Mouse (Mus musculus) lung, postnatal 10 days (tissue): Measurements from ENCODE around the gene Stk26.

ENCODE experiments used
- DNase-seq: peaks from one replicate; pipeline ENCODE4 v3.0.0; 2021

Gene Stk26

DNA sequence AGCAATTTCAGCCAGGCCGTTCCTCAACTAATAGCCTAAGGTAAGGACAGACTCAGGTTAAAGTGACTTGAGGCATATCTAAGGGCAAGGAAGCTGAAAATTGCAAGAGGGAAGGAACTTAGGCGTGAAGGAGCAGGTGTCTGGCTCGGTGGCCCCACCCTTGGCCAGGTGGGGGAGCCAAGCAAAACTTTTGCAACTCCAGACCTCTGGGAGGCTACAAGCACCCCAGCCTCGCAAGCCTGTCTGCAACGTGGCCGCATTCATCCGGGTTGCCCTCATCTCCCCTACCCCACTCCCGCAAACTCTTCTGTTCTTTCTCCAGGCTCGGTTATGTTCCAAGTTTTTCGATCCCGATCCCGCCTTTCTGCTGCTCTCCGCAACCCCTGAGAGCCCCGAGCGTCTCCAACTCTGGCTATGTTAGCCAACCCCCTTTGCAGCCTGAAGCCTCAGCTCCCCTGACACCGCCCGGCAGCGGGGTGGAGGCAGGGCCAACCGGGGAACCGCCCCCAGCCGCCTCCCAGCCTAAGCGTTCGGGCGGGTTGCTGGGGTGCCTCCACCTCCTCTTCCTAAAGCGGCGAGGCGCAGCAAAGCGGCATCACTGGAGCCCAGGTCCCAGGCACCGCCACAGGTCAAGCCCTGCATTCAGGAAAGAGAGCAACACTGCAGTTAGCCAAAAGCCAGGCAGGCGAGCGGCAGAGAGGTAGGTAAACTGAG lies at the start of gene Stk26:
Gene Stk26, plus strand, starts transcription at position 201 of the 714 bp plus-strand sequence.
- DNase-seq: peak; percentile 63

DNA sequence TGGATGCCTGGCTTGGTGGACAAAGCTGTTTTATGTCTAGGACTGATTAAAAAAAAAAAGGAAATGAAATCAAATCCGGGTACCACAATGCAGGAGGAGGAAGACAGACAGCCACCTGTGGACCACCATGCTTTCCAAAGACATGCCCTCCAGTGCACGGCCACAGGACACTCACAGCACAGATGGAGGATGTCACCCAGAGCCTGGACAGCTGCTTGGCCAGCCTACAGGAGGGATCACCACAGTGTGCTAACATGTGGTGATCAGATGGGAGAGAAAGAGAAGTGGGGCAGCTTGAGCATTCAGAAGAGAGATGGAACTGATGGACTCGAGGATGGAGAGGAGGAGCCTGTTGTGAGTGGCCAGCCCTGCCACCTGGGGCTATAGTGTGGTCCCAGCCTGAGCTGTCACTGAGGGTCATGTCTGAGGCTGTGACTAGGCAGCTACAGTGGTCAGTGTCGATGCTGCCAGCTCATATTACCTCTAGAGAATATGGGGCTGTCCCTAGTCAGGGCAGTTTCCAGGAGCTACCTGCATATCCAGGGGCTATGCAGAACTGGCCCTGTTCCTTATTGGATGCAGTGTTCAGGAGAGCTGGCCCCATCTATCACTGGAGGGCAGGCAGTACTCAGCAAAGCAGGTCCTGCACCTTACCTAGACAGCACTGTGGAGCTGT lies 47.7 kb upstream of the Stk26 start:
- DNase-seq: no peak

DNA sequence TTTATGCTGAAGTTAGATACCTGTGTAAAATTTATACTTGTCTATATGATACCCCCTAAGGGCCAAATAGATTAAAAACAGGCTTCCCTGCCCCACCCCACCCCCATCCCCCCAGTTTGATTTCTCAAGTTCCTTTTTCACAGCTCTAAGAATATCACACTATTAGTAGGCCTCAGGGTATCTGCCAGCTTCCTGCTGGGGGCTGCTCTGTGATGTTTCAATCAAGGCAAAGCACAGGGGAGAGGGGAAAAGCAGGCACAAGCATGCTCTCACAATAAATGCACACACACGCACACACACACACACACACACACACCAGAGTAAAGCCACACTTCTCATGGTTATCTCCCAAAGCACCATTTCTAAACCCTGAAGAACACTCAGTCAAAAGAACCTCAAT lies 43.0 kb upstream of the Stk26 start:
- no peak for DNase-seq

DNA sequence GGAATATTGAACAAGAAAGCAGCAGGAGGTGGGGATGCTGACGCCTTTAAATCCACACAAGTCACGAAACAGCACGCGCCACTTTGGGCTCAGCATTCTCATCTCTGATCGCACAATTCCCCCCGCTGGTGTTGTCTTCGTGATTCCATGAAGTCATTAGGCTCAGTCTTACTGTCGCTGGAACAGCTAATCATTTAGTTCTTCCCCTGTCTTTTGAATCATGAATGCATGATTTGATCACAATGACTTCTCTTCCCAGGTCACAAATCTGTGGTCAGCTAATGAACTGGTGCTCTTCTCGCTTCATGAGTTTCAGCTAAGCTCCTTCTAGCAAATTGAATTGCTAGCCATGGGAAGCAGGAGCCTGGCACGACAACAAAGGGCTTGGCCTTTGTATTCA lies 42.3 kb upstream of the Stk26 start:
- DNase-seq: no peak

DNA sequence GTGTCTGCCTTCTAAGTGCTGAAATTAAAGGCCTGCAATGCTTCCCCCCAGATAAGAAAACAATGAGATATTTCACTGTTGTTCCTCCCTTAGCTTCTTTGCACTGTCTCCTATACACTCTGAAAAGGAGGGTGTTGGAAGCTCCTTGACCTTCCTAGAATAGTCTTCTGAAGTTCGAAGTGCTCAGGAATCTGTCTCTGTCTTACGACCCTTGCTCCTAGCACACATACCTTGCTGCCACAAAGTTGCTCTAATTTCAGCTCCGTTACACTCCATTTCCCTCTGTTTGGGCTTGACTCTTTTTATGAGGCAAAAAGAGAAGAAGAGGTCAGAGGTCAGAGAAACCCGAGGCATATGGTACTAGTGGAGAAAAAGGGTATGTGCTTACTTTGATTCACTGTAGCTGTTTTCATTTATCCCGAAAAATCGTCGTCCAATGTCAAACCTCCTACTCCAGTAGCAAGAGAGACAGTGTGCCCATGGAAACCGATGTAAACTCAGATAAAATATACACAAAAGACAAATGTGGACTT lies 41.1 kb upstream of the Stk26 start:
- no peak for DNase-seq

DNA sequence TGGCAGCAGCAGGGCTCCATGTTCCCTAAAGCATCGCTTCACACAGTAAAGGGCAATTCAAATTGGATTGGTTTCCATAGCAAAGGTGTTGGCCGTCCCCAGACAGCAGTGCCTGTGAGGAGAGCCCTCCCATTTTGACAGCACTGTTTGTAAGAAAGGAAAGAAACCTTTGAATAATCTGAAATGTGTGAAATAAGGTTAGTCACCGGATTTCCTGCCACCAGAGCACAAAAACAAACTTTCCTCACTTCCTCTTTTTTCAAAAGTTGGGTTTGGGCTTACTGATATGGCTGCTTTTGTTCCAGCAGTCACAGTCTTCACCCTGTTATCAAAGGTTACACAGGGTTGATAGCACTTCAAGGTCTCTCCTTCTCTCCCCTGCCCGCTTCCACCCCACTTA lies 35.2 kb upstream of the Stk26 start:
- DNase-seq: no peak

DNA sequence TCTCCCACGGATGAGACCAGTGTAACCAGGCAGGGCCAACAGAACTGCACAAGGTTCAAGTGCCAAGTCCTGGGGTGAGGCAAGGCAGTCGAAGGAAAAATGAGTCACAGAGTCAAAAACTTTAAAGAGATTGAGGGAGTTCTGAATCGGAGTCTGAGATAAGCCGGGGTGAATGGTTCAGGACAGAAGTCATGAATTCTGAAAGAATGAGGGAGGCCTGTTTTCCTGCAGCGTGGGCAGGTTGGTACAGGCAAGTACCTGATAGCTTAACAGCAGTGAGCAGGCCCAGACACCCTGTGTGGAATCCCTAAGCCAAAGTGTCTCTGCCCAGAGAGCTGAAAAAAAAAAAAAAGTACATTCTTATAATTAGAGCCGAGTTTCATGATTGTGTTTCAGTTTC lies 17.0 kb upstream of the Stk26 start:
- DNase-seq: no peak

DNA sequence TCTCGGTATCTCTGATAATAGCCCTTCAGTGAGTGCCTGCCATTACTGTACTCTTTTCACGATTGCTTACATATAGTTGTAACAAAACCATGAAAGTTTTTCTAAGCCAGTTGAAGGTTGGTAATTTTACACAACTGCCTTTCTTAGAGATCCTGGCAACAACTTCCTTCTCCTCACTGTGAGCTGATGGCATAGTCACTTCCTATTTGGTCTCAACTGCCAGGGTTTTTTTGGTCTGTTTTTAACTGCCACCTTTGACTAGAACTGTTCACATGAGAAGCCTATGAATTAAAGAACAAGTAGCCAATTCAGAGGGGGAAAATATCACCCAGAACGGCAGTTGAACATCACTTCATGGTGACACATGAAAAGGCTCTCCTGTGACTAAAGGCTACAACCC lies 5.3 kb upstream of the Stk26 start:
- no peak for DNase-seq

DNA sequence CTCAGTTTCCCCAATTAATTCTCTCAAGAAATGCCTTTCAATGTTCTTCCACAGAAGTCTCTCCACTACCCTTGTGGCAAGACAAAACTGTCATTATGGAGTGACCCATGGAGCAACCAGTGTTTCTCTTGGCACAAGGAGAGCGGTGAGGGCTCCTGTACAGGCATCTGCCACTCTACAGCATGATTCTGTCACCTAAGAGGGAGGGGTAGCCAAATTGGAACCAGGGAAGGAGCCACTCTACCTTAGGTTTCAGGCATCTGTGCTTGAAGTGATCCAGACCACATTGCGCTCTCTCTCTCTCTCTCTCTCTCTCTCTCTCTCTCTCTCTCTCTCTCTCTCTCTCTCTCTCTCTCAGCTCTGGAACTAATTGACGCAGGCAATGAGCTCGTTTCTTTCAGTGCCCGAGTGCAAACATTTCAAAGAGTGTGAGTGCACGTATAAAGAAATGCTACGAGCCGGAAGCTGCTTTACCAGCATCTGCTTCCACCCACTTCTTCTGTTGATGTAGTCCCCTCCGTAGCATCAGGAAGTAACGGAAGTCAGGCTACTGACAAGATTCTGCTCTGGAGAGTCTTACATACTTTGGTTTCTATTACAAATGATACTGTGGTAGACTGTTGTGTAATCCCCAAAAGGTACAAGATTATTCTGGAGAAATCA lies 4.7 kb upstream of the Stk26 start:
- no peak for DNase-seq

DNA sequence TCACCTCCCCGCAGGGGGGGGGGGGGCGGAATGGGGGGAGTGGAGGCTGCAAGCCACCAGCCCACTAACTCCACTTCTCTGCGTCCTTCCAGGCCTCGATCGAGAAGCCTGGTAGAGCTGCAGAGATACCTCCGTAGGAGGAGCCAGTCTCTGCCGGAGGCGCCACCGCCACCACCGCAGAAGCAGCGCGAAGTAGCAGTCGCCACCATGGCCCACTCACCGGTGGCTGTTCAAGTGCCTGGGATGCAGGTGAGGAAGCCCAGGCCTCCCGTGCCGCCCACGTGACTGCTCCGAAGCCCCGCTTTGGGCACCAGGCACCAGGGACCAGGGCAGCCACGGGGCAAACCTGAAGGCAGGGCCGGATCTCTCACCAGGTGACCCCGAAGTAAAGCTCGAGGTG lies 740 bp downstream of the Stk26 start:
- peak; percentile 3 for DNase-seq

DNA sequence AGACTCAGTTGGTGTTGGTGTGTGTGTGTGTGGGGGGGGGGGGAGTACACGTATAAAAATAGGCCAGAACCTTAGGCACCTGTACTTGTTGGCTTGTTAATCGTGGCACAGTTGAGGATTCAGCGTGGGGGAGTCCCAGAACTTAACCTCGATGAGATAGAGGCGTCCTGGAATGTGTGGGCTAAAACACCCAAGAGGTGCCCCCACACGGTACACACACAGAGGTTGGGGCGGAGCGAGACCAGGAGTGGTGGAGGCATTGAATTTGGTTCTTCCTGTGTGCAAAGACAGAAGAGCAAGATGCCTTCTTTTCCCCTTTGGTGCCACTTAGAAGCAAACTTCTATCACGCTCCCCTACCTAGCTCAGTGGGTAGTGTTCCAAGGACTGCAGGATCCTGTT lies 1.2 kb downstream of the Stk26 start:
- no peak for DNase-seq

DNA sequence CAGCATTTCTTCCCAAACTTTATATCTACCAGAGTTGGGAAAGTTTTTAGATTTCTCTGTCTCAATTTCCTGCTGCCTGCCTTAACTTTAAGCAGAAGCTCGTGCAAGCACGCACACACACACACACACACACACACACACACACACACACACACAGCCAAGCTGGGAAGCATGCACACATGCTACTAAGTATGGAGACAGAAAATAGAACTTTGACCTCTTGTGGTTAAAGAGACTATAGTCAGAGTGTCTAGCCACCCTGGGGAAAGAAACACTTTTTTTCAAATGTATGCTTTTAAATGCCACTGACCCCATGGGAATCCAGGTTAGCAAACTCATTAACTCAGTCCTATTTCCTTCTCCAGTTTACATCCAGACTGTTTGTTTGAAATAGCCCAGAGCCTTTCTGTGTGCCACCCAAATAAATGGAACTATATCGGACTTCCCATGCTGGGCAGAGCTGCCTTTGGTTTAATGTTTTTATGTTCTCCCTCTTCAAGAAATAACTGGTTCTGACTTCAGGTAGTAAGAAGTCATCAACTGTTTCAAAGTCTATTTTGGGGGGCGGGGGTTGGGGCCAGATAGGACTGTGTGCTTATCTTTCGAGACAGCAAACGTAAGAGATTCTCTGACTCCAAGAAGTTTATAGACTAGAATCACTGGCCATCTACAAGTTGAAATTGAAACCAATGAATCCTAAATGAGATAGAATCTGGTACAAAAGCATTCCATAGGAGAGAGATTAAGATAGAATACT lies 9.8 kb downstream of the Stk26 start:
- DNase-seq: no peak

DNA sequence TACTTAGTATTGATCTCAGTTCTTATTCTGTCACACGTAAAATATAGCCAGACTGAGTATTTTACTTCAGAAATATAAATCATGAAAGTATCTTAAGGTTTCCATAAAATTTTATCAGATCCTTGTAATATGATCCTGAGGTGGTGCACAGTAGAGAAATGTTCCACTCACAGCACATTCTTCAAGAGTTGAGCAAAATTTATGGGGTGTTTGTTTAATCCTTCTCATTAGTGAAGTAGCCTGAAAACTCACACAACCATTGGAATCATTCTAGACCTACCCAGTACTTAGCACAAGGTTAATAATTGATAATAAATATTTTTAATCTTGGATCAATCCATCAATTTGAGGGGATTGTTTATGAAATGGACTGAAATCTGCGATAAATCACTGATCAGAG lies 22.9 kb downstream of the Stk26 start:
- no peak for DNase-seq

DNA sequence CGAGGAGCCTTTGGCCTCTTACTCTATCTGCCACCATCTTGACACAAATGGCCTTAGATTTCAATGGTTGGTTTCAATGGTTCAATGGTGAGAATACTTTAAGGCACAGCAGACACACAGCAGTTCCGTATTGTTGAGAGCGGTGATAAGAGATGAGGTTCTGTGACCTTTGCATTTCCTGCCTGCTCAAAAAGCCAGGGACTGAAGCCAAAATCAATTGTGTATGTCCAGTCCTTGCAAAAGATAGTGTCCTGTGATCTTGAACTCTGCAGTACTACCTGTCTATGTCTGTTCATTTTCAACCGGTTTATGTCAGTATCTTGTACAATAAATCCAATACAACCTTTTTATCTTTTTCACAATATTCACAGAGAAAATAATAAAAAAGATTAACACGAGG lies 23.9 kb downstream of the Stk26 start:
- no peak for DNase-seq

DNA sequence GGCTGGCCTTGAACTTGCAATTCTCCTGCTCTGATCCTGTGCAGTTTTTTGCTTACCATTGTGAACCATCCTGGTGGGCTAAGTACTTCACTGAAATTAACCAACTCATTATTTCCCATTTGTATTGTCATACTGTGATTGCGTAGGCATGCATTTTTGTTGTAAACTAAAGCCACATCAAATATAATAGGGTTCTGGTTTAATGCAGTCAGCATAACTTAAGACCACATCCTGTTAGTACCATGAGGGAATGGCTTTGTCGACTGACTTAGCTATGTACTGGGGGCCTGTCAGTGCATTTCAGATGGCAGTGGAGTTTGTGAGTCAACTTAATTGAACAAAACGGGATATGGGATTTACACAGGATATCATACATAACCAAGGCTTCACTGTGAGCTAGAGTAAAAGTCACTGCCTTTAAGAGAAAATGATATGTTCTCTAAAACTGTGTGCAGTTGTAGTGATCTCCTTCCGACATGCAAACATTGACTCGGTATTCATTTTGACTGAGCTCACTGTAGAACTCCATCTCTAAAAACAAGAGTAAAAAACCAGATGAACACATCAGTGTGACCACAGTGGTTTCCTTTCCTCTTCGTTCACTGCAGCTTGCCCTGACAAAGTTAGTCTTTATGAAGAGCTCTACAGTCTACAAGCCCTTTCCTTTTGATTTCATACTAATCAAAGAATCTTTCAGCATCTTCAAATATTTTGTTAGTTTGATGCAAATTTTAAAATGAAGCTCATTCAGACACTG lies 33.6 kb downstream of the Stk26 start:
- no peak for DNase-seq

DNA sequence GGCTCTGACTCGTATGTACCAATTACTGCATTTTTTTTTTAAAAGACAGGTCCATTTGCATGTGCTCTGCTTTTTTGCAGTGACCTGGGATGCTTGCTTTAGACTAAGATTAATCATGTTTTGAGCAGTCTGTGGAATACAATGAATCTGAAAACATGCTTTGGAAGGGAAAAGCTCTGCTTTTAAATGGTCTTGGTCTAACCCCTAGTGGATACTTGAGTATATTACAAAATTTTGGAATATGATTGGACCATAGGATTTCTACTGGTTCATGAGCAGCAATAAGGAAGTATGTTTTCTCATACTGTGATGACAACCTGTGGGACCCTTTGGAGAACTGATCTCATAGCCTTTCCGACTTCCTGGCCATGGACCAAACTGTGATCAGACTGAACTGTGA lies 47.2 kb downstream of the Stk26 start:
- DNase-seq: no peak

DNA sequence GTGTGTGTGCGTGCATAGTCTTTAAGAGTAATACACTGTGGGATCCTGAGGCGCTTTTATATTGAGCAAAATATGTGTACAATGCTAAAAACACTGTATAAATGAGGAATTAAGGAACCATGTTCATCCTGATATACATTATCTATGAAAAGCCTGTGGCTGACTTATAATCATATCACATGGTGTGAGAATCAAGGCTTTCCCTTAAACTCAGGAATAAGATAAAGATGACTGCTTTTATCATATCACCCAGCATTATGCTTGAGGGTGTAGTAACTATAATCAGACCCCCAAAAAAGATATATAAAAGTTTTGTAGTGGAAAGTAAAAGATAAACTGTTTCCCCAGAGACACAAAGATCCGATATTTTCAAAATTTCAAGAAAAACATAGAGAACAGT lies 62.6 kb downstream of the Stk26 start:
- no peak for DNase-seq

DNA sequence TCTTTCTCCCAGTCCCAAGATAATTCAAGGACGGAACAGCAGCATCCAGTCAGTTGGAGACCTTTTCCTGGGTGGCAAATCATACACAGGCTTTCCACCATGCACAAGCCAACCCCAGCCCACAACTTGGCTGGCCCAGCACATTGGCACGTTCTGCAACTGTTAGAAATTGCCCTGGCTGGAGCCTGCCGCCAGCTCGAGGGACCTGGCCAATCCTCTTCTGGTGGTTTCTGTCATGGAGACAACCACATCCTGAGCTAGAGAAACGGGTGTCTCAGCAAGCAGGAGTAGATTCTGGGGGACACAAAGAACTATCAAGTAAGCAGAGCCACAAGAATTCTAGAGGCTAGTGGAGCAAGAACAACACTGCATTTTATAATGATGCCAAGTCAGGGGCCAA lies 69.1 kb downstream of the Stk26 start:
- no peak for DNase-seq

DNA sequence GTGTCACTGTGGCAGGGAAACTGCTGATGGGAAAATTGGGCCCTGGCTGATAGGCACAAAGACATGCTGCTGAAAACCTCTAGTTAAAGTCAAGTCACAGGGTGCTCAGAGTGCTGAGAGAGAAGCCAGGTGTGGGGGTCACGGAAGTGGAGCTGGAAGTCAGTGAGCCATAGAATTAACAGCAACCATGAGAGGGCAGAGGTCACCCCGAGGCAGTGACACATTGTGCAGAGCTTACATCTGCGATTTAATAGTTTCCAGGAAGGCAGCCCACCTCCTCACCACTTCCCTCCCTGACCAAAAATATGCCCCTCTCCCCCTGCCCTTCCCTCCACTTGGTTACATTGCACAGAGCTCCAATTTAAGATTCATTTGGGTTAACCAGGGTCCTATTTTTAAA lies 76.5 kb downstream of the Stk26 start:
- no peak for DNase-seq

DNA sequence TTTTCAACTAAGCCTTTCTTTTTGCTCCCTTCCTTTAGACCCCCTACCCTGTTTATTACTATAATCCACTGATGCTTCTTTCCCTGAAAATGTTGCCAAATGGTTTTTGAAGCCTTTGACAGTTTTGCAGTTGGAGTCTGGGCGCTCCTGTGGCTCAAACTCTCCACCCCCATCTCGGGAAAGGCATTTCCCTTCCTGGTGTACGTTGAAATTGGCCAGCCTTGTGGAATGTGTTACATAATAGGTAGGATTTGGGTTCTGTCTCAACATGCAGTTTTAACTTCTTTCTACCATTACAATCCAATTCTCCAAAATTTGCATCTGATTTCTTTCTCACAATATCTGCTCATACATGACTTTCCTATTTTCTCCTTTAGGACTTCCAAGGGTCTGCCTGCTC lies 77.9 kb downstream of the Stk26 start:
- no peak for DNase-seq

DNA sequence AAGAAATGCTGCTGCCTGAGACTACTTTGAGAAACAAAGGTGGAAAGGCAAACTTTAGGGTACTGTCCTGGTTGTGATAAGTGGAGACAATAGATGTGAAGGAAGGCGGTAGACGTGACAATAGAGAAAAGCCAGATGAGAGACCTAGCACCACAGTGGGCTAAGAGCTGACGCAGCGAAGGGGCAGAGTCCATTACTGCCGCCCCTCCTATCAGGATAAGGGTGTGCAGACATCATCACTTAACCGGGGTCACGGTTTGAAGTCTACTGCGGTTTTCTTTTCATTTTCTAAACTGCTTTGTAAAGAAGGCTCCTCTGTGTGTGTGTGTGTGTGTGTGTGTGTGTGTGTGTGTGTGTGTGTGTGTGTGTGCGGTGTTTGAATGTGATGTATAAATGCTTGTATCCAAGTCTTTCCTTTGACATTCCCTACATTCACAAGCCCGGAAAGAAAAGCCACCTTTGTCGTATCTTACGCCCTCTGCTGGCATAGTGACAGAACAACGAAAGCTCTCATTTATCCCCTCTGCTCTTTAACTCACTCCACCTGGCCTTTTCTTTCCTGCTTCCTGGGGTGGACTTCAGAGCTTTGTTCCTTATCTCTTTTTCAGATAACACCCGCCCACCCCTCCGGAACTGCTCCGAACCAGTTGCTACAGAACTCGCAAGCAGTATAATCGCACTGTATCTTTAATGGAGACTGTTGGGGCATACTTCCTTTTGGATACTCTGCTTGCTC lies 84.0 kb downstream of the Stk26 start:
- DNase-seq: peak; percentile 22
